Mouse (Mus musculus): ENCODE data around the gene Tjp2. TPM values are rescaled to one million over a fixed set of nuclear protein-coding genes. Genes with fewer than 3 reads are reported as not detected.
A peak's percentile ranks its signal among the peaks of the same experiment; 100 is the strongest.

Tjp2 gene
- polyA plus RNA-seq, 1 experiment from 2014 or later = 41.7 TPM

GRCm38 (mm10) chr19:24173020-24173419, 51.8 kb downstream of the Tjp2 start:
- Histone ChIP-seq H3K4me1 (replicated peaks) (peaks cover 20% of the 10 kb centered on the region), H3K36me3 (no peaks in the 10 kb centered on the region), H3K4me3 (replicated peaks) (peak overlapping the region; percentile 61), H3K4me2 (replicated peaks) (peak overlapping the region; percentile 91), H3K27me3 (replicated peaks) (no peaks in the 10 kb centered on the region), H3K9ac (no peak overlapping the region), H3K9me3 (no peaks in the 10 kb centered on the region), H3K27ac (no peak overlapping the region)
- ATAC-seq = no peak
- 45% methylated on average over 6 of the region's 6 CpGs for WGBS

- Histone ChIP-seq H3K4me1 (replicated peaks) (peaks cover 39% of the 10 kb centered on the region), H3K36me3 (no peaks in the 10 kb centered on the region), H3K4me3 (replicated peaks) (no peak overlapping the region), H3K4me2 (replicated peaks) (no peak overlapping the region), H3K27me3 (replicated peaks) (no peaks in the 10 kb centered on the region), H3K27ac (no peak overlapping the region), H3K9ac (no peak overlapping the region), H3K9me3 (no peaks in the 10 kb centered on the region)
- no peak for ATAC-seq
- 67% methylated on average over 10 of the region's 10 CpGs for WGBS
These were observed 56.3 kb downstream of the Tjp2 start for GRCm38 (mm10) chr19:24168531-24168930.

- Histone ChIP-seq H3K4me3 (replicated peaks) (peak overlapping the region; percentile 14), H3K4me2 (replicated peaks) (peak overlapping the region; percentile 58), H3K9ac (peak overlapping the region; percentile 26), H3K27ac (peak overlapping the region; percentile 72), H3K27me3 (replicated peaks) (no peaks in the 10 kb centered on the region), H3K36me3 (no peaks in the 10 kb centered on the region), H3K9me3 (no peaks in the 10 kb centered on the region), H3K4me1 (replicated peaks) (peaks cover 36% of the 10 kb centered on the region)
- 14% methylated on average over 17 of the region's 17 CpGs for WGBS
- ATAC-seq = peak; percentile 95
These were observed 58.2 kb downstream of the Tjp2 start for GRCm38 (mm10) chr19:24166516-24167091.

GRCm38 (mm10) chr19:24163974-24164373, 60.9 kb downstream of the Tjp2 start:
- no peaks in the 10 kb centered on the region for H3K9me3 ChIP-seq
- peak overlapping the region; percentile 33; the same call in 1 of the 2 replicates for H3K4me2 ChIP-seq (replicated peaks)
- H3K9ac ChIP-seq = no peak overlapping the region
- no peaks in the 10 kb centered on the region for H3K36me3 ChIP-seq
- ATAC-seq = peak; percentile 33
- no peak overlapping the region for H3K4me3 ChIP-seq (replicated peaks)
- H3K27ac ChIP-seq = peak overlapping the region; percentile 73
- H3K27me3 ChIP-seq (replicated peaks) = no peaks in the 10 kb centered on the region
- whole genome bisulfite sequencing = 19% methylated on average over 4 of the region's 4 CpGs
- peaks cover 46% of the 10 kb centered on the region for H3K4me1 ChIP-seq (replicated peaks)

DNA sequence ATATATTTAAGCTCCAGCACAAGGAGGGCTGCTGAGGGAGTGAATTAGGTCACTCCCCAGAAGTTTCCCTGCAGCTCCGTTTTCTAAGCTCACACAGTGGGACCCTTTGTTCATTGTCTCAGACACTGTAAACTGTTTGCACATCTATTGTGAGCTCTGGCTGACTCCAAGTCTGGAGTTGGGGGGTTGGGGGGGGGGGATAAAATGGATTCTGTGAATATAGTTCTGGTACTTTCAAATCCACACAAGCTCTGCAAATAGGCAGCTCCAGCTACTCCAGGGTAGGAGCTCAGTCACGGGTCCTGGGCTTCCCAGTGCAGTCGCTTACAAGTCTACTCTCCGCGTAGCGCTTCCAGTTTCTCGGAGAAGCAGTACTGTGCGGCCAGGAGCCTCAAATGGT, 64.4 kb downstream of the Tjp2 start:
- no peak overlapping the region for H3K4me3 ChIP-seq (replicated peaks)
- no peak for ATAC-seq
- 59% methylated on average over 8 of the region's 8 CpGs for WGBS
- no peak overlapping the region for H3K9ac ChIP-seq
- H3K4me2 ChIP-seq (replicated peaks) = no peak overlapping the region
- H3K9me3 ChIP-seq = no peaks in the 10 kb centered on the region
- H3K4me1 ChIP-seq (replicated peaks) = peaks cover 25% of the 10 kb centered on the region
- H3K27me3 ChIP-seq (replicated peaks) = no peaks in the 10 kb centered on the region
- H3K27ac ChIP-seq = no peak overlapping the region
- H3K36me3 ChIP-seq = no peaks in the 10 kb centered on the region

GRCm38 (mm10) chr19:24159751-24160150, 65.1 kb downstream of the Tjp2 start:
- no peak overlapping the region for H3K4me3 ChIP-seq (replicated peaks)
- ATAC-seq = no peak
- H3K4me2 ChIP-seq (replicated peaks) = no peak overlapping the region
- H3K36me3 ChIP-seq = no peaks in the 10 kb centered on the region
- no peaks in the 10 kb centered on the region for H3K9me3 ChIP-seq
- no peaks in the 10 kb centered on the region for H3K27me3 ChIP-seq (replicated peaks)
- H3K9ac ChIP-seq = no peak overlapping the region
- no peak overlapping the region for H3K27ac ChIP-seq
- WGBS = 32% methylated on average over 9 of the region's 9 CpGs
- H3K4me1 ChIP-seq (replicated peaks) = peaks cover 25% of the 10 kb centered on the region

DNA sequence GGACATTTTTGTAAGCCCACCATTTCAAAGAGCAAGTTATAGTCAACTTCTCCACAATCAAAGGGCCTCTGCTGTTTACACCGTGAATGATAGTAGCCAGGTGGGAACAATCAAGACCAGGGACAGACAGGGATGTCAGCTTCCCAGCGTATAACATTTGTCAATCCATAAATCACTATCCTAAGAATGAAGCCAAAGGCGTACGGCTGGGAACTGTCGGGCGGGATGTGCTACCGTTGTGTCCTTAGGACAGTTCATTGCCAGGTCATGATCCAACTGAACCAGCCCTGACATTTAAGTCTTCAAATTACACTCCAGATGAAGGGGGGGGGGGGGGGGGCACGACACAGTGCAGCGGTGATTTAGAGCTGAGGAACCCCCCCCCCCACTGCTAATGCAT, 65.5 kb downstream of the Tjp2 start:
- no peaks in the 10 kb centered on the region for H3K36me3 ChIP-seq
- H3K4me1 ChIP-seq (replicated peaks) = peaks cover 24% of the 10 kb centered on the region
- H3K4me2 ChIP-seq (replicated peaks) = no peak overlapping the region
- H3K9ac ChIP-seq = no peak overlapping the region
- ATAC-seq = no peak
- 22% methylated on average over 8 of the region's 9 CpGs for WGBS
- no peaks in the 10 kb centered on the region for H3K27me3 ChIP-seq (replicated peaks)
- no peak overlapping the region for H3K27ac ChIP-seq
- no peak overlapping the region for H3K4me3 ChIP-seq (replicated peaks)
- no peaks in the 10 kb centered on the region for H3K9me3 ChIP-seq

- no peak overlapping the region for H3K4me2 ChIP-seq (replicated peaks)
- no peaks in the 10 kb centered on the region for H3K9me3 ChIP-seq
- H3K27ac ChIP-seq = peak overlapping the region; percentile 42; the same call in 1 of the 2 replicates
- 53% methylated on average over 6 of the region's 6 CpGs for WGBS
- 0 out of 2 replicates have a peak, but pooled peaks have one; percentile 17 for ATAC-seq
- H3K36me3 ChIP-seq = no peaks in the 10 kb centered on the region
- no peaks in the 10 kb centered on the region for H3K27me3 ChIP-seq (replicated peaks)
- no peak overlapping the region for H3K9ac ChIP-seq
- peaks cover 17% of the 10 kb centered on the region; the same call in 1 of the 2 replicates for H3K4me1 ChIP-seq (replicated peaks)
- H3K4me3 ChIP-seq (replicated peaks) = no peak overlapping the region
These were observed 68.8 kb downstream of the Tjp2 start for GRCm38 (mm10) chr19:24156067-24156455.

DNA sequence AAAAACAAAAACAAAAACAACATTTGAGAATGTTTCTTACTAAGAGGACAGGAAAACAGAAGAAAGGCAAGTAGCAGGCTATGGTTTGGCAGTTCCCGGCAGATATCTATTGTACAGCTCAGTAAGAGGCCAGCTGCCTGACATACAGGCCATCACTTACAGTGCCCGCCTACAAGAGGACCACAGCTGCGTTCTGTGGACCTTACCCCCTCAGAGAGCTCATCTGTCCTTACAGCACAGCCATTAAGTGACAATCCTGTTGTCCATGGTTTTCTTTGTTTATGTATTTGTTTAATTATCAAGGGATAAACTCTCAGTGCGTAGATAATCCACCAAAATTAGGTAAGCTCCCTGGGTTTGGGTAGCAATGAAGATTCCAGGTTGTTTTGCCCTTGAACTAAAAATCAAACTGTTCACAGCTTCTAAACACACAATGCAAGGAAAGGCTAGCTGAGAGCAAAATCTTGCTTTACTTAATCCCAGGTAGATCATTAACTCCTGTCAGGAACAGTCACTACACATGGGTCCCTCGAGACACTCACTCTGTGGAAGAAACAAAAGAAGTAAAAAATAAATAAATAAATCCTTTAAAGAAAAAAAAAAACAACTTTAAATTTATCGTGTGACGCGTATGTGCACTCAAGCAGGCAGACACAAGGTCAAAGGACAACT, 69.3 kb downstream of the Tjp2 start:
- 51% methylated on average over 8 of the region's 8 CpGs for WGBS
- H3K4me2 ChIP-seq (replicated peaks) = no peak overlapping the region

GRCm38 (mm10) chr19:24153266-24154023, 71.4 kb downstream of the Tjp2 start:
- no peak overlapping the region for H3K4me2 ChIP-seq (replicated peaks)
- H3K4me1 ChIP-seq (replicated peaks) = 0 out of 2 replicates have a peak, but pooled peaks cover 7% of the 10 kb centered on the region
- no peak overlapping the region for H3K27ac ChIP-seq
- ATAC-seq = 0 out of 2 replicates have a peak, but pooled peaks have one; percentile 22
- WGBS = 53% methylated on average over 9 of the region's 9 CpGs
- H3K9ac ChIP-seq = no peak overlapping the region
- H3K4me3 ChIP-seq (replicated peaks) = no peak overlapping the region
- no peaks in the 10 kb centered on the region for H3K36me3 ChIP-seq
- no peaks in the 10 kb centered on the region for H3K9me3 ChIP-seq
- no peaks in the 10 kb centered on the region for H3K27me3 ChIP-seq (replicated peaks)

More for the DNA sequence above, 69.3 kb downstream of the Tjp2 start:
- H3K4me3 ChIP-seq (replicated peaks) = no peak overlapping the region
- H3K9me3 ChIP-seq = no peaks in the 10 kb centered on the region
- H3K9ac ChIP-seq = no peak overlapping the region
- H3K36me3 ChIP-seq = no peaks in the 10 kb centered on the region
- peak; percentile 71 for ATAC-seq
- peak overlapping the region; percentile 42; the same call in 1 of the 2 replicates for H3K27ac ChIP-seq
- peaks cover 17% of the 10 kb centered on the region; the same call in 1 of the 2 replicates for H3K4me1 ChIP-seq (replicated peaks)
- H3K27me3 ChIP-seq (replicated peaks) = no peaks in the 10 kb centered on the region

DNA sequence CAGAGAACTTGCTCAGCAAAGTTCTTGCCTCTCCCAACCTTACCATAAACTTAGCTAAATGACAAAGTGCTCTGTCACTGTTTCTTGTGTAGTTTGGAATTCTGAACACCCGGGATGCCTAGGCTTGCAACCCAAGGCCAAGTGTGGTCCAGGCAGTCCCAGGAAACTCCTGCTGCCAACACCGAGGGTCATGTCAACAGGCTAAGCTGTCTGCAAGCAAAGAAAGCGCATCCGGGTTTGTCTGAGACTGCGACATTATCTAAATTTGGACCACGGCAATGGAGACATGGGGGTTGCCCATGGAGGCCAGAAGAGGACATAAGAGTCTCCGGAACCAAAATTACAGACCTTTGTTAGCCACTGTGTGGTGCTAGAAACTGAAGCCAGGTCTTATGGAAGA, 80.8 kb downstream of the Tjp2 start:
- 0 out of 2 replicates have a peak, but pooled peaks cover 4% of the 10 kb centered on the region for H3K36me3 ChIP-seq
- WGBS = 80% methylated on average over 7 of the region's 7 CpGs
- no peaks in the 10 kb centered on the region for H3K27me3 ChIP-seq (replicated peaks)
- no peak overlapping the region for H3K27ac ChIP-seq
- H3K4me3 ChIP-seq (replicated peaks) = no peak overlapping the region
- H3K4me2 ChIP-seq (replicated peaks) = no peak overlapping the region
- no peaks in the 10 kb centered on the region for H3K9me3 ChIP-seq
- no peak overlapping the region for H3K9ac ChIP-seq
- no peaks in the 10 kb centered on the region for H3K4me1 ChIP-seq (replicated peaks)
- ATAC-seq = no peak

- 76% methylated on average over 12 of the region's 12 CpGs for whole genome bisulfite sequencing
- Histone ChIP-seq H3K36me3 (0 out of 2 replicates have a peak, but pooled peaks cover 4% of the 10 kb centered on the region), H3K4me2 (replicated peaks) (no peak overlapping the region), H3K9me3 (no peaks in the 10 kb centered on the region), H3K27ac (no peak overlapping the region), H3K4me1 (replicated peaks) (no peaks in the 10 kb centered on the region), H3K27me3 (replicated peaks) (no peaks in the 10 kb centered on the region), H3K4me3 (replicated peaks) (no peak overlapping the region), H3K9ac (no peak overlapping the region)
- ATAC-seq = no peak
These were observed 82.2 kb downstream of the Tjp2 start for GRCm38 (mm10) chr19:24142621-24143061.
